Mouse (Mus musculus): ENCODE results near the gene Ddb2.

DNA sequence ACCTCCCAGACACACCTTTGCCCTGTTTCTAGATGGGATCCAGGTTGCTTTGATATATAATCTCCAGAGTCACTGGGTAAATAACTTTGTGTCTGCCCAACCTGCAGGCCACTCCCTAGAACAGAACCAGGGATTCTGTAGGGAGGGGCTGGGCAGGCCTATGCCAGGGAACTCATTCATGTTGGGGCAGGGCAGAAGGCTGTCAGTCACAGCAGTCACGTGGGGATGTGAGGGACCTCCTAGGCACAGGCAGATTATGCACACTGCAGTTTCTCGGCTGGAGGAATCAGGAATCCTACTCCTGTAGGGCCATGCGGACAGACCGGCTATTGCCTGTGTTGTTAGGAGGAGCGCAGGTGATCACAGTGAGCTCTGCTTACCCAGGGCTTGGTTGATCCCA is 44.6 kb upstream of the Ddb2 start:
- TF ChIP-seq HCFC1 (IDR thresholded peaks at IDR 0.05; ENCODE audit: borderline replicate concordance, insufficient read depth, low read length), result no peak
- TF ChIP-seq CHD2 (IDR thresholded peaks at IDR 0.05; ENCODE audit: low read depth, low read length), result no peak
